Mouse (Mus musculus) E14TG2a.4 (cell line): ENCODE measurements at regions not wholly inside any gene's neighbourhood (a gene's known extent, or its start where the extent isn't known, plus 50 kb on each side); places are given as distances from the start of the nearest gene placed in this dataset.

Experiments
- CTCF ChIP-seq: conservative IDR thresholded peaks from 2 replicates; pipeline ENCODE4 v1.5.1; 2014; ENCODE audit warnings: low read length
- NANOG ChIP-seq: IDR thresholded peaks from 2 replicates; pipeline ENCODE4 v1.6.1; 2014; ENCODE audit warnings: borderline replicate concordance, low read length, mixed read lengths

DNA sequence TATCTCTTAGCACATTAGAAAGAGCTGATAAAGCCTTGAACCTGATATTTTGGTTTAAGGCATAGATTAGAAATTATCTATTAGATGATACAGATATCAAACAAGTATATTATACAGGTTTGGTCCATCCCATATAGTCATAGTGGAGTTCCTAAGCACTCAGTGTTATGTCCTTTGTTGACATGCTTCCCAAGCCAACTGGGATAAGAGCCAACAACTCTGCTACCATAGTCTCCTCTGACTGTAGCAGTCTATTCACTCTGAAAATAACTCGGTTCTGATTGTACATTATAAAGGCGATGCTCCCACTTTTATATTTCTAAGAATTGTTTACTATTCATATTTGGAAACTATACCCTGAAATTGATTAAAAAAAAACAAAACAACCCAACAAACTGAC is 757.0 kb upstream of the Klhl29 start:
- TF ChIP-seq CTCF (no peak), NANOG (no peak)
